Comparison of ENCODE assay signal across 8 mouse cellular contexts in the genomic region with DNA sequence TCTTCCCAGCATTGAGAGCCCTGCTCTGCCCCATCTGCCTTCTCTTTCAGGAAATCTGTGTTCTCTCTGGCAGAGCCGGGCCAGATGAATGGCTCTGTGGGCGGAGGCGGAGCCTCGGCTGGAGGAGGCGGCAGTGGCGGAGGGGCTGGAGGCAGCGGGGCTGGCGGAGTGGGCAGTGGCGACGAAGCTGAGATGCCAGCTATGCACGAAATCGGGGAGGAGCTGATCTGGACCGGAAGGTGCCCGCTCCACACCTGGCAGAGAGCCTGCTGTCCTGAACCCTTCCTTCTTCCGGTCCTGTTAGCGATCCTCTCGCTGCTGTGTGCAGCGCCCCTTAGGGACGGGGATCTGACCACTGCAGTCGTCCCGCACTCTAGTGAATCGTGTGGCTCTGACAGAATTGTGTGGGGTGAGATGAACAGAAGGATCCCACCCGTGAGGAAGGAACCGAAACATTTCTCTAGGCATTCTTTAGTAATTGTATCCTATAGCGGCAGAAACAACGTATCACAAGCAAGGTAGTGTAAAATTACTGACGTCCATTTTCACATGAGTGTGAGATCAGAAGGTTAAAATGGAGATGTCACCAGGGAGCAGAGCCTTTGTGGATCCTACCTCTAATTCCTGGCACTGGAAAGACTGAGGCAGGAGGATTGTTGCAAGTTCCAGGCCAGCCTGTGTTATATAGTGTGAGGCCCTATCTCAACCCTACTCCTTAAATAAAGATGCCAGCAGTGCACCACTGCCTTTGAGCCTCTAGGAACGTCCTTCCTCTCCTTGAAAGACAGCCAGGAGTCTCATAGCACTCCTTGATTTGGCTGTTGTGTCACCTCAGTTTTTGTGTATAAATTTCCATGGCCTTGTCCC. TPM values are rescaled to one million over a fixed set of nuclear protein-coding genes. Genes with fewer than 3 reads are reported as not detected.
A peak's percentile ranks its signal among the peaks of the same experiment; 100 is the strongest.
DNase-seq lines count a peak whose midpoint lies in the region; ATAC-seq and TF ChIP-seq lines count a peak whose summit lies in the region.

No protein-coding gene starts in this region.

- DNase-seq in gastrocnemius, postnatal 10 days, result peak; percentile 92
- DNase-seq in induced T-regulatory cell, adult 2 months (ENCODE audit: low read depth), result peak; percentile 82
- peak; percentile 64 to 92 for DNase-seq in left cerebral cortex, adult 8-10 months (ENCODE audit: low spot score in 2 of 2)
- DNase-seq in right cerebral cortex, adult 18-20 months, result peak; percentile 91
- DNase-seq in urinary bladder, adult 2 months (ENCODE audit: low spot score), result peak; percentile 67

- H3K4me1 ChIP-seq in cortical plate, adult 2 months (ENCODE audit: control insufficient read depth, insufficient read depth, low read length), result peaks cover 3% of the 10 kb centered on the region; the same call in 1 of the 2 replicates

- peak overlapping the region; percentile 23 for H3K4me3 ChIP-seq in cortical plate, adult 2 months (ENCODE audit: insufficient read depth, low read length)

- TF ChIP-seq CTCF in cortical plate, adult 2 months (IDR thresholded peaks at IDR 0.05; ENCODE audit: extremely low read depth, insufficient read depth, low read length), result peak; percentile 65

- TF ChIP-seq POLR2A in cortical plate, adult 2 months (IDR thresholded peaks at IDR 0.05; ENCODE audit: extremely low read depth, insufficient read depth, low read length), result peak; percentile 52; the same call in 1 of the 2 replicates

- H3K27ac ChIP-seq in cortical plate, adult 2 months (ENCODE audit: insufficient read depth, low read length), result no peak overlapping the region

- peak; percentile 89 for ATAC-seq in activated CD4-positive, CD25-positive, alpha-beta regulatory T cell, adult 4 months
- peak; percentile 77 for ATAC-seq in megakaryocyte, adult 5-6 weeks (ENCODE audit: poor library complexity, severe bottlenecking)

RNA-seq across cellular contexts. Expression of a gene that starts 48.7 kb away (rescaled TPM):
- polyA plus RNA-seq in activated CD4-positive, CD25-positive, alpha-beta regulatory T cell, adult 4 months (2017; shearing (Covaris generic)), result under 1 TPM; 0.48 to 0.76 TPM
- 0.06 and 0.35 TPM in 2 replicates for polyA plus RNA-seq in cortical plate, adult 2 months (2012; rRNA removed)
- total RNA-seq in gastrocnemius, postnatal 10 days (2021), result under 1 TPM in 1 of 2 experiments, not detected in 1; 0.05 TPM
- 1 to 10 TPM in 1 of 4 experiments, under 1 TPM in 3; 0.44 to 2.0 (median 0.79) TPM for total RNA-seq in left cerebral cortex, adult 8-10 months (2022)
- 0.02 TPM in 1 of 2 replicates, not detected in the other for total RNA-seq in megakaryocyte, adult 5-6 weeks (2015)
- total RNA-seq in megakaryocyte, adult 5-6 weeks (2017), result not detected in 2 replicates
- polyA plus RNA-seq in urinary bladder, adult 2 months (2012; rRNA removed), result 0.06 TPM in 1 of 2 replicates, not detected in the other

RNA-seq across cellular contexts. Expression of a gene that starts 57.3 kb away (rescaled TPM):
- 100 to 1,000 TPM; 124 to 145 TPM for polyA plus RNA-seq in activated CD4-positive, CD25-positive, alpha-beta regulatory T cell, adult 4 months (2017; shearing (Covaris generic))
- polyA plus RNA-seq in cortical plate, adult 2 months (2012; rRNA removed), result 6.4 and 7.6 TPM in 2 replicates
- total RNA-seq in gastrocnemius, postnatal 10 days (2021), result 1 to 10 TPM; 5.0 to 8.0 TPM
- 1 to 10 TPM; 5.3 to 8.7 (median 7.0) TPM for total RNA-seq in left cerebral cortex, adult 8-10 months (2022)
- total RNA-seq in megakaryocyte, adult 5-6 weeks (2015), result 33.8 and 35.7 TPM in 2 replicates
- 37.8 and 39.7 TPM in 2 replicates for total RNA-seq in megakaryocyte, adult 5-6 weeks (2017)
- 3.2 and 4.4 TPM in 2 replicates for polyA plus RNA-seq in urinary bladder, adult 2 months (2012; rRNA removed)

RNA-seq across cellular contexts. Expression of a gene that starts 57.4 kb away (rescaled TPM):
- polyA plus RNA-seq in activated CD4-positive, CD25-positive, alpha-beta regulatory T cell, adult 4 months (2017; shearing (Covaris generic)), result 10 to 100 TPM; 66.3 to 74.8 TPM
- 16.2 and 18.6 TPM in 2 replicates for polyA plus RNA-seq in cortical plate, adult 2 months (2012; rRNA removed)
- 10 to 100 TPM; 19.7 to 26.0 TPM for total RNA-seq in gastrocnemius, postnatal 10 days (2021)
- total RNA-seq in left cerebral cortex, adult 8-10 months (2022), result 10 to 100 TPM; 16.8 to 22.9 (median 17.5) TPM
- total RNA-seq in megakaryocyte, adult 5-6 weeks (2015), result 163 and 172 TPM in 2 replicates
- 250 and 263 TPM in 2 replicates for total RNA-seq in megakaryocyte, adult 5-6 weeks (2017)
- polyA plus RNA-seq in urinary bladder, adult 2 months (2012; rRNA removed), result 55.1 and 57.1 TPM in 2 replicates

Comparison
In these comparisons a context has a peak if more than half of its experiments do, and no peak if none do; other contexts are left out.
1. RNA of a gene that starts 57.4 kb away (total RNA-seq): 163 to 263 TPM in megakaryocyte, adult 5-6 weeks; 19.7 to 26.0 TPM in gastrocnemius, postnatal 10 days and 16.8 to 22.9 TPM in left cerebral cortex, adult 8-10 months; every median in the first group is over 4 times any median in the second.
2. Peak in every context shown above with its lines, with median percentiles within 50 percentile points of each other: DNase-seq.